Mouse (Mus musculus) left cerebral cortex, adult 2 months (tissue): ENCODE data around the gene Ccz1. TPM values are rescaled to one million over a fixed set of nuclear protein-coding genes. Genes with fewer than 3 reads are reported as not detected.
A peak's percentile ranks its signal among the peaks of the same experiment; 100 is the strongest.

Experiments used
- DNase-seq, 2 experiments: peaks; one replicate each; pipeline ENCODE4 v3.0.0; 2021 to 2022; ENCODE audit warnings: low spot score in 2 of 2, mixed read lengths in 1 of 2; ENCODE audit errors: extremely low spot score in 1 of 2
- H3K27ac ChIP-seq: fragments of 200-600 bp; 2 replicates; pipeline ENCODE4 v1.8.1; 2022
- H3K4me3 ChIP-seq: fragments of 200-600 bp; 2 replicates; pipeline ENCODE4 v1.8.1; 2022
- CTCF ChIP-seq: fragments of 200-600 bp; IDR thresholded peaks from 2 replicates; pipeline ENCODE4 v1.8.1; 2022; ENCODE audit warnings: antibody characterized with exemption, mild to moderate bottlenecking, moderate library complexity
- intact Hi-C: fragments of 180-260 bp; cut with DNase I; formaldehyde crosslinking; loops from one replicate; pipeline ENCODE4 v1.15.1; 2025
- total RNA-seq, 2 experiments: library from RNA; stranded (reverse); gene quantifications; 2 replicates each; pipeline ENCODE4 v1.2.3; 2021

Ccz1 gene
- total RNA-seq, 2 experiments from 2014 or later = 40.9 to 43.0 TPM

DNA sequence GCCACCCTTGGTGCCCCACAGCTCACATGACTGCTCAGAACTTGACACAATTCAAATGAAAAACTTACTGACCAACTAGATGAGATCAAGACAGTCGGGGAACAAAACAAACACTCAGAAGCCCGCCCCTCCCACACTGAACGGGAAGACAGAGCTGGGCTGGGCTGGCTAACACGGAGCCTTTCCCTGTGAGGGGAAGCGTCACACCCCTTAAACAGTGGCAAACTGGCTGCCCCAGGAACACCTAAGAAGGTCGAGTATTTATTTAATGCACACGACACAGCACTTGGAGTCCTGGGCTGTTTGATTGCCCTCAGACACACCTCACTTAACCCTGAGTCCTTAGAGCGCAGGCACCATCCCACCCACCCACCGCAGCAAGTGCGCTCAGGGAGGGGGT, 22.0 kb downstream of the Ccz1 start:
- DNase-seq = no peak
- Histone ChIP-seq H3K27ac (no peak overlapping the region), H3K4me3 (no peak overlapping the region)
- intact Hi-C loops = no loop called here
- no peak for TF ChIP-seq CTCF

GRCm38 (mm10) chr5:143990086-143990485, 24.6 kb downstream of the Ccz1 start:
- Histone ChIP-seq H3K27ac (no peak overlapping the region), H3K4me3 (no peak overlapping the region)
- DNase-seq = no peak
- intact Hi-C loops = no loop called here
- TF ChIP-seq CTCF = no peak

GRCm38 (mm10) chr5:143989046-143989445, 25.6 kb downstream of the Ccz1 start:
- intact Hi-C loops = no loop called here
- DNase-seq = no peak
- no peak for TF ChIP-seq CTCF
- no peak overlapping the region for H3K4me3 ChIP-seq
- H3K27ac ChIP-seq = no peak overlapping the region

- Histone ChIP-seq H3K27ac (no peak overlapping the region), H3K4me3 (no peak overlapping the region)
- no peak for DNase-seq
- intact Hi-C loops = no loop called here
- no peak for TF ChIP-seq CTCF
Measured at GRCm38 (mm10) chr5:143987596-143987995, 27.1 kb downstream of the Ccz1 start.

GRCm38 (mm10) chr5:143985381-143985780, 29.3 kb downstream of the Ccz1 start:
- no peak for TF ChIP-seq CTCF
- no peak overlapping the region for H3K4me3 ChIP-seq
- no peak for DNase-seq
- intact Hi-C loops = no loop called here
- no peak overlapping the region for H3K27ac ChIP-seq

GRCm38 (mm10) chr5:143982361-143982760, 32.3 kb downstream of the Ccz1 start:
- no peak overlapping the region for H3K4me3 ChIP-seq
- no peak for TF ChIP-seq CTCF
- intact Hi-C loops = no loop called here
- no peak overlapping the region for H3K27ac ChIP-seq
- DNase-seq = no peak

GRCm38 (mm10) chr5:143980858-143981257, 33.8 kb downstream of the Ccz1 start:
- intact Hi-C loops = no loop called here
- TF ChIP-seq CTCF = no peak
- no peak overlapping the region for H3K4me3 ChIP-seq
- no peak for DNase-seq
- no peak overlapping the region for H3K27ac ChIP-seq

GRCm38 (mm10) chr5:143976726-143977431, 37.8 kb downstream of the Ccz1 start:
- H3K4me3 ChIP-seq = no peak overlapping the region
- no peak for DNase-seq
- no peak overlapping the region for H3K27ac ChIP-seq
- no peak for TF ChIP-seq CTCF
- intact Hi-C loops = loop anchor here (5.0 kb wide), 1 partner anchor 45 kb away; the partner anchor contains the start of gene Rsph10b

DNA sequence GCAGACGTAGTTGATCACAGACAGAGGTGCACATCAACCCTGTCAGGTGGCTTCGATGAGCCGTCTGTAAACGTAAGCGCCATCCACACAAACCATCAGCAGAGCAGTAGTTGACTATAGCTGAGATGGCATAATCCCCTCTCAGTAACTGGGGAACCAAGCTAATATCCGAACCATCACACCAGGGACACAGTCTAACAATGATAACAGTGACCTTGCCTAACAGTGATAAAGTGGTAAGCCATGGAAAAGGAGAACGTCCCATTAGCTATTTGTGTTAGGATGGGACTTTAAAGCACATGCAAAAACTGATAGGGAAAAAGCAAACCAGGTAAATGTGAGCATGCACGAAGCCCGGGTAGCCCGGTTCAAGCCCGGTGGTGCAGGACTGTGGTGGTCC, 38.4 kb downstream of the Ccz1 start:
- Histone ChIP-seq H3K27ac (no peak overlapping the region), H3K4me3 (no peak overlapping the region)
- no peak for DNase-seq
- intact Hi-C loops = loop anchor here (5.0 kb wide), 1 partner anchor 44 kb away; the partner anchor contains the start of gene Rsph10b
- no peak for TF ChIP-seq CTCF

DNA sequence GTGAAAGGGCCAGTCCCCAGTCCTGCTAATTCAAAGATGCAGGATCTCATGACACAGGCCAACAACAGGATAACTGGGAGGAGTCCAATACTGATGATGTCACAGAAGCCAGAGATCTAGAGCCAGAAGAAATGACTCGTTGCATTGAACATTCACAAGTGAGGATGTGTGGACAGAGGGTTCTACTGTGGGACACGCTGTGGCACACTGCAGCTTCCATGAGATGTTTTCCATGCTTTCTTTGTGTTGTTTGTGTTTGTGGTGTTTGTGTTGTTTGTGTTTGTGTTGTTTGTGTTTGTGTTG, 39.1 kb downstream of the Ccz1 start:
- no peak overlapping the region for H3K4me3 ChIP-seq
- no peak for DNase-seq
- TF ChIP-seq CTCF = no peak
- intact Hi-C loops = loop anchor here (1.0 to 5.0 kb wide), 2 partner anchors 43 to 66 kb away; partner anchors contain the start of genes Aimp2, Pms2 and Rsph10b
- no peak overlapping the region for H3K27ac ChIP-seq

DNA sequence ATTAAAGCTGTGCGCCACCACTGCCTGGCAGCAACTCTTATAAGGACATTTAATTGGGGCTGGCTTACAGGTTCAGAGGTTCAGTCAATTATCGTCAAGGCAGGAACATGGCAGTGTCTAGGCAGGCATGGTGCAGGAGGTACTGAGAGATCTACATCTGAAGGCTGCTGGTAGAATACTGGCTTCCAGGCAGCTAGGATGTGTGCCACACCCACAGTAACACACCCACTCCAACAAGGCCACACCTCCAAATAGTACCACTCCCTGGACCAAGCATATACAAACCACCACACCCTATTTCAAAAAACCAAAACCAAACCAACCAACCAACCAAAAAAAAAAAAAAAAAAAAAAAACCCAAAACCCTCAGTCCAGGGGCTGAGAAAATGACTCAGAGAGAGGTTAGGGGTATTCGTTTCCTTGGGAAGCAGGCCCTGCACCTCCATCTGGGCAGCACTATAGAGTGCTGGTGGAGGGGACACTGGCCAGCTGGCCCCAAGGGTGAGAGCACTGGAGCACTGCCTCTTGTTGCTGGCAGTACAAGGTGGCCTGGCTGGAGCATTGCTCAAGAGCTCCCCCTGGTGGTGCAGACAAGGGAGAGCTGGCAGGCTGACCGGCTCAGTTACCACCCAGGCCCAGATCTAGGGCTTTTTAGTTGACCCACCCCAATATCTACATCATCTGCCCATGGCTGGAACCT, 39.6 kb downstream of the Ccz1 start:
- Histone ChIP-seq H3K4me3 (no peak overlapping the region), H3K27ac (no peak overlapping the region)
- TF ChIP-seq CTCF = peak; percentile 85
- peak; percentile 46 to 64 for DNase-seq
- intact Hi-C loops = loop anchor here (1.0 to 5.0 kb wide), 2 partner anchors 43 to 66 kb away; partner anchors contain the start of genes Aimp2, Pms2 and Rsph10b

DNA sequence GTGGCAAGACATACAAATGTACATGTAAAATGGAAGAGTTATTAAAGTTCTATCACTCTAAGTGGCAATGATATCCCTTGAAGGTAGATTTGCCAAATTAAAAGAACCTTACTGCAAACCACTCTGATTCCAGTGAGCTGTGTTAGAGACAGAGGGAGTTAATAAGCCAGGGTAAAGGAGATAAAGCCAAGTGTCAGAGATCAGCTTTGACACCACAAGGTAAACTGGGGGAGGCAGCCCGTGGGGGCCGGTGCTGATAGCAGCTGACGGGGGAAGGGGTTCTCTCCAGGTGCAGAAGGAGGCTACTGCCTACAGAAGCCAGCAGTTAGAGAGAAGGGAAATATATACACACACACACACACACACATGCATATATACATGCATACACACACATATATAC, 42.0 kb downstream of the Ccz1 start:
- no peak for DNase-seq
- Histone ChIP-seq H3K4me3 (no peak overlapping the region), H3K27ac (no peak overlapping the region)
- no peak for TF ChIP-seq CTCF
- intact Hi-C loops = no loop called here
